9 mouse cellular contexts compared by ENCODE assay signal in the genomic region with DNA sequence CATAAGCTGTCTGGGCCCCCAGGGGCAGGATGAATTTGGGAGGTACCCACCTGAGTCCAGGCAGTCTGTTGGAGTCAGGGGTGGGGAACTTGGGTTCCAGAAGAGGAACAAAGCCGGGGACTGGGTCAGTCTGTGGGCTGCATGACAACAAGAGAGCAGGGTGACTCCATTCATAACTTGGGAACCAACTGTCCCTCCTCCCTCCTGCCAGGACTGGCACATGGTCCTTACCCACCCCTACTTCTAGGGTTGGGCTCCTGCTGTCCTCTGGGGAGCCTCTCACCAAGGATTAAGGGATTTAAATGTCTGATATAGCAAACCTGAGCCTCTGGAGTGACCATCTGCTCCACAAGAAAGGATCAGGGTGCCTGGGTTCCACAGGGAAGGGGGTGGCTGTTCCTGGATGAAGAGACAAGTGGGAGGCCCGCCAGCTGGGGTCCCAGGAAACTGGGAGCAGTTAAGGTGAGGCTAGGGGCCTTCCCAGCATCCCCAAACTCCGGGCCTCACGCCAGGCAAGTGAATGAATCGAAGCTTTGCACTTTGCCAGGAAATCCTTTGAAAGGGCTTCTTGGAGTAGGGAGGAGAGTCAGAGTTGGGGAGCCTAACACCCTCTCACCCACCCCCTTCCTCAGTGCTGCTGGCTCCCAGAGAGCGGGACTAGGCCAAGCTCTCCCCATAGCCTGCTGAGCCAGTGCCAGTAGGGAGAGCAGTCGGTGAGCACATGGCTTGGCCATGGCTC. TPM values are rescaled to one million over a fixed set of nuclear protein-coding genes. Genes with fewer than 3 reads are reported as not detected.
A peak's percentile ranks its signal among the peaks of the same experiment; 100 is the strongest.
DNase-seq lines count a peak whose midpoint lies in the region; ATAC-seq and TF ChIP-seq lines count a peak whose summit lies in the region.
"Had no signal": no experiment of that assay in that cellular context is flagged by ENCODE, and none has a peak within 500 bp of the region (broad histone marks: within the 10 kb centered on the region; RNA-seq: fewer than 3 reads in every experiment).

No protein-coding gene starts in this region.

- TF ChIP-seq CTCF in CH12.LX (conservative IDR thresholded peaks at IDR 0.05 in 1 of 2, IDR thresholded peaks at IDR 0.05 in 1 of 2; ENCODE audit: low read depth in 2 of 2, low read length in 2 of 2) = no peak

- whole genome bisulfite sequencing in limb, embryonic 15.5 days = 74% methylated on average over 7 of the region's 7 CpGs

- no peak for TF ChIP-seq EP300 in CH12.LX (IDR thresholded peaks at IDR 0.05; ENCODE audit: low read length)

- dilution Hi-C loops in CH12.LX (cut with MboI; ENCODE audit: extremely low pct_ligation_motif_present, extremely low pct_unique_long_range_greater_than_20kb, low sequenced_read_pairs) = no loop called here

- H3K9me3 ChIP-seq in CH12.LX (replicated peaks; ENCODE audit: low read length) = no peaks in the 10 kb centered on the region
- no peaks in the 10 kb centered on the region for H3K9me3 ChIP-seq in limb, embryonic 15.5 days
- H3K9me3 ChIP-seq: neural tube, embryonic 12.5 days had no signal

- no peaks in the 10 kb centered on the region; a peak in 1 of 4 replicates for H3K4me1 ChIP-seq in CH12.LX (ENCODE audit: control insufficient read depth in 1 of 2, insufficient read depth in 2 of 2)
- no peaks in the 10 kb centered on the region for H3K4me1 ChIP-seq in limb, embryonic 15.5 days
- H3K4me1 ChIP-seq: neural tube, embryonic 12.5 days had no signal

- no peak overlapping the region for H3K27ac ChIP-seq in CH12.LX (ENCODE audit: insufficient read depth, low read depth)
- H3K27ac ChIP-seq in limb, embryonic 15.5 days = peak overlapping the region; percentile 5
- H3K27ac ChIP-seq: neural tube, embryonic 12.5 days had no signal

- H3K79me2 ChIP-seq in CH12.LX (replicated peaks; ENCODE audit: control insufficient read depth, extremely low read depth, insufficient read depth, poor library complexity, severe bottlenecking) = peaks cover 1% of the 10 kb centered on the region

- 0 out of 2 replicates have a peak, but pooled peaks have one; percentile 13 for TF ChIP-seq POLR2A in CH12.LX (IDR thresholded peaks at IDR 0.05; ENCODE audit: low read depth, low read length)

- 0 out of 2 replicates have a peak, but pooled peaks have one; percentile 30 for ATAC-seq in limb, embryonic 15.5 days (ENCODE audit: insufficient number of reproducible peaks, low FRiP score, low TSS enrichment, low read depth)
- ATAC-seq in megakaryocyte progenitor cell, adult 5-6 weeks (replicated peaks; ENCODE audit: poor library complexity) = no peak

- TF ChIP-seq RAD21 in CH12.LX (IDR thresholded peaks at IDR 0.05; ENCODE audit: low read depth, low read length) = no peak

- H3K4me3 ChIP-seq in CH12.LX (replicated peaks in 1 of 3; ENCODE audit: low read depth in 2 of 3, low read length in 2 of 3, poor library complexity in 1 of 3) = no peak overlapping the region
- H3K4me3 ChIP-seq in limb, embryonic 15.5 days = no peak overlapping the region
- H3K4me3 ChIP-seq: neural tube, embryonic 12.5 days had no signal

- no peak overlapping the region for H3K4me2 ChIP-seq in CH12.LX (ENCODE audit: insufficient read depth, low read depth, poor library complexity, severe bottlenecking)
- no peak overlapping the region for H3K4me2 ChIP-seq in limb, embryonic 15.5 days
- H3K4me2 ChIP-seq: neural tube, embryonic 12.5 days had no signal

- intact Hi-C loops in gastrocnemius, postnatal 14 days (cut with DNase I; ENCODE audit: low total_unique reads) = no loop called here

- no peak for DNase-seq in CH12.LX (ENCODE audit: extremely low read depth)
- DNase-seq in cerebellum, adult 11-12 months = peak; percentile 70
- DNase-seq in gastrocnemius, postnatal 14 days = peak; percentile 59
- DNase-seq in spleen, adult 12 weeks (ENCODE audit: low spot score) = no peak
- DNase-seq in embryo, embryonic 10 days (ENCODE audit: low spot score) = no peak
- DNase-seq in spleen, postnatal 36 days (ENCODE audit: low spot score in 2 of 2) = no peak

- H3K36me3 ChIP-seq in CH12.LX (replicated peaks in 1 of 2; ENCODE audit: control insufficient read depth in 1 of 2, insufficient read depth in 1 of 2, low read length in 1 of 2) = peaks cover 63 to 75% of the 10 kb centered on the region in 2 experiments
- H3K36me3 ChIP-seq in limb, embryonic 15.5 days = peaks cover 72% of the 10 kb centered on the region

- no peaks in the 10 kb centered on the region for H3K27me3 ChIP-seq in CH12.LX (replicated peaks)
- H3K27me3 ChIP-seq in limb, embryonic 15.5 days = no peaks in the 10 kb centered on the region
- H3K27me3 ChIP-seq: neural tube, embryonic 12.5 days had no signal

- no peak overlapping the region for H3K9ac ChIP-seq in CH12.LX (ENCODE audit: insufficient read depth, low read depth)
- H3K9ac ChIP-seq in limb, embryonic 15.5 days = no peak overlapping the region
- H3K9ac ChIP-seq: neural tube, embryonic 12.5 days had no signal

- in situ Hi-C loops in CH12.LX (cut with MboI; ENCODE audit: low pct_ligation_motif_present, low pct_unique_long_range_greater_than_20kb, low sequenced_read_pairs) = no loop called here

TF ChIP-seq in CH12.LX, 34 proteins besides CTCF, POLR2A, EP300 and RAD21:
- TF ChIP-seq HCFC1 (IDR thresholded peaks at IDR 0.05; ENCODE audit: low read depth, low read length) (no peak), PAX5 (IDR thresholded peaks at IDR 0.05; ENCODE audit: low read length) (no peak), ZMIZ1 (IDR thresholded peaks at IDR 0.05; ENCODE audit: low read depth, low read length) (no peak), USF2 (conservative IDR thresholded peaks at IDR 0.05; ENCODE audit: low read depth, low read length) (no peak), ETS1 (conservative IDR thresholded peaks at IDR 0.05; ENCODE audit: low read depth, low read length) (no peak), IRF4 (IDR thresholded peaks at IDR 0.05; ENCODE audit: low read depth, low read length) (no peak), E2F4 (IDR thresholded peaks at IDR 0.05; ENCODE audit: insufficient replicate concordance, low read depth, low read length) (no peak), TCF12 (IDR thresholded peaks at IDR 0.05; ENCODE audit: low read depth, low read length) (no peak)

RNA-seq across cellular contexts. Expression of a gene that starts 11.9 kb away (rescaled TPM):
- total RNA-seq in CH12.LX (2012; rRNA removed) (104 and 107 TPM in 2 replicates), CH12.LX (2014; rRNA removed) (15.7 and 24.9 TPM in 2 replicates)
- polyA plus RNA-seq in CH12.LX (2012; ENCODE audit: insufficient read length, low read depth) = 309 and 372 TPM in 2 replicates
- 10 to 100 TPM; 15.2 to 22.7 TPM for total RNA-seq in gastrocnemius, postnatal 14 days (2021)
- polyA plus RNA-seq in limb, embryonic 15.5 days (2015; fragmentation: Nextera tagmentation; extraction: Ambion mirVana) = 132 and 134 TPM in 2 replicates
- total RNA-seq in megakaryocyte progenitor cell, adult 5-6 weeks (2015) = 124 and 173 TPM in 2 replicates
- total RNA-seq in megakaryocyte progenitor cell, adult 5-6 weeks (2017) = 65.1 and 65.6 TPM in 2 replicates

RNA-seq across cellular contexts. Expression of a gene that starts 12.0 kb away (rescaled TPM):
- total RNA-seq in CH12.LX (2012; rRNA removed) (34.2 and 40.8 TPM in 2 replicates), CH12.LX (2014; rRNA removed) (25.4 and 26.4 TPM in 2 replicates)
- 35.3 and 36.0 TPM in 2 replicates for polyA plus RNA-seq in CH12.LX (2012; ENCODE audit: insufficient read length, low read depth)
- total RNA-seq in gastrocnemius, postnatal 14 days (2021) = 1 to 10 TPM; 3.5 to 4.0 TPM
- polyA plus RNA-seq in limb, embryonic 15.5 days (2015; fragmentation: Nextera tagmentation; extraction: Ambion mirVana) = 23.6 and 24.8 TPM in 2 replicates
- 16.2 and 18.3 TPM in 2 replicates for total RNA-seq in megakaryocyte progenitor cell, adult 5-6 weeks (2015)
- total RNA-seq in megakaryocyte progenitor cell, adult 5-6 weeks (2017) = 6.2 and 6.9 TPM in 2 replicates

RNA-seq across cellular contexts. Expression of a gene that starts 13.7 kb away (rescaled TPM):
- total RNA-seq in CH12.LX (2012; rRNA removed) (not detected in 2 replicates), CH12.LX (2014; rRNA removed) (not detected in 2 replicates)
- 0.09 and 0.11 TPM in 2 replicates for polyA plus RNA-seq in CH12.LX (2012; ENCODE audit: insufficient read length, low read depth)
- 100 to 1,000 TPM; 384 to 403 TPM for total RNA-seq in gastrocnemius, postnatal 14 days (2021)
- polyA plus RNA-seq in limb, embryonic 15.5 days (2015; fragmentation: Nextera tagmentation; extraction: Ambion mirVana) = 8.2 and 10.5 TPM in 2 replicates
- 19.6 and 44.5 TPM in 2 replicates for total RNA-seq in megakaryocyte progenitor cell, adult 5-6 weeks (2015)
- 2.0 and 4.0 TPM in 2 replicates for total RNA-seq in megakaryocyte progenitor cell, adult 5-6 weeks (2017)

RNA-seq across cellular contexts. Expression of a gene that starts 25.6 kb away (rescaled TPM):
- total RNA-seq in CH12.LX (2012; rRNA removed) (not detected in 2 replicates), CH12.LX (2014; rRNA removed) (not detected in 2 replicates)
- not detected in 2 replicates for polyA plus RNA-seq in CH12.LX (2012; ENCODE audit: insufficient read length, low read depth)
- total RNA-seq in gastrocnemius, postnatal 14 days (2021) = under 1 TPM; 0.38 to 0.47 TPM
- not detected in 2 replicates for polyA plus RNA-seq in limb, embryonic 15.5 days (2015; fragmentation: Nextera tagmentation; extraction: Ambion mirVana)
- not detected in 2 replicates for total RNA-seq in megakaryocyte progenitor cell, adult 5-6 weeks (2015)
- total RNA-seq in megakaryocyte progenitor cell, adult 5-6 weeks (2017) = not detected in 2 replicates
- polyA plus RNA-seq: neural tube, embryonic 12.5 days had no signal

RNA-seq across cellular contexts. Expression of a gene that starts 29.8 kb away (rescaled TPM):
- total RNA-seq in CH12.LX (2012; rRNA removed) (0.38 TPM in 1 of 2 replicates, not detected in the other), CH12.LX (2014; rRNA removed) (not detected in 2 replicates)
- not detected in 2 replicates for polyA plus RNA-seq in CH12.LX (2012; ENCODE audit: insufficient read length, low read depth)
- total RNA-seq in gastrocnemius, postnatal 14 days (2021) = 1 to 10 TPM; 4.9 to 5.0 TPM
- 15.7 and 16.2 TPM in 2 replicates for polyA plus RNA-seq in limb, embryonic 15.5 days (2015; fragmentation: Nextera tagmentation; extraction: Ambion mirVana)
- not detected in 2 replicates for total RNA-seq in megakaryocyte progenitor cell, adult 5-6 weeks (2015)
- total RNA-seq in megakaryocyte progenitor cell, adult 5-6 weeks (2017) = 0.37 and 1.5 TPM in 2 replicates

Comparison
In these comparisons a context has a peak if more than half of its experiments do, and no peak if none do; other contexts are left out.
1. DNase-seq: peak in cerebellum, adult 11-12 months (single experiment) and gastrocnemius, postnatal 14 days (single experiment); none in CH12.LX (single experiment), spleen, adult 12 weeks (single experiment), embryo, embryonic 10 days (single experiment) and spleen, postnatal 36 days (0 of 2).
2. RNA of a gene that starts 13.7 kb away (total RNA-seq): 384 to 403 TPM in gastrocnemius, postnatal 14 days; 2.0 to 44.5 TPM in megakaryocyte progenitor cell, adult 5-6 weeks and not detected in CH12.LX; every median in the first group is over 4 times any median in the second.